Mouse (Mus musculus): ENCODE measurements around the gene H2-M9.

H2-M9 gene

GRCm38 (mm10) chr17:36642566-36642965 is at the start of gene H2-M9:
Gene H2-M9, minus strand, starts transcription at chr17:36642666.
- DNase-seq (ENCODE audit: low spot score in 2 of 2), result no peak

- DNase-seq (ENCODE audit: low spot score in 2 of 2), result no peak
Observed at GRCm38 (mm10) chr17:36672119-36672518, 29.7 kb upstream of the H2-M9 start, which contains the start of gene H2-M1. Gene H2-M1, minus strand, starts transcription at chr17:36672219.

Measured in frontal cortex, postnatal 10 days (tissue).